ENCODE assay signal across 8 mouse cellular contexts in the genomic region with DNA sequence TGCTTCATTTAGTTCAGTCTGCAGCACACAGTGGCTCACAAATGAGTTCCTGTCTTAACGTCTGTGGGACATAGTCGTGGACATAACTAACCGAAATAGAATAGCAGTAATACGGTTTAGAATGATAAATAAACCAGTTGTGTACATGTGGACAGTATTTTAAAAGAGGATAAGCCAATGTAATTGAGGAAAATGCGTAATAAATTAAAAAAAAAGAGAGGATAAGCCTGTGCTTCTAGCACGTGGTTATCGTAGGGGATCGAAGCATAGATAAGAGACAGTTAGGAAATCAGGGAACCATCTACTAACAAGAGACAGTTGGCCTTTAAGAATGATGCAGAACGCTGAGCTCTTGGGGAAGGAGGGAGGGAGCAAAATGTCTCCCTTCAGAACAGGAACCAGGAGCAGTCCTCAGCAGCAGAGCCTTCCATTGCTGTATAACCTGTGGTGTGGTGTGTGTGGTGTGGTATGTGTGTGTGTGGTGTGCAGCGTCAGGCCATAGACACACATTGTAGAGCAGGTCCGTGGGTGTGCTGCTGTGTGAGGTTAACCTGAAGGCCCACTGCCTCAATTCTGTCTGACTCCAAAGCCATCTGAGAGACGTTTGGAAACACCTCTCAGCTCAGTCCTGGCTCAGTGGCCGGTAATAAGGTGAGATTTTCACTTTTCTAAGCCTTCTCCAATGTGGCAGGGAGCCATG. TPM values are rescaled to one million over a fixed set of nuclear protein-coding genes. Genes with fewer than 3 reads are reported as not detected.
DNase-seq lines count a peak whose midpoint lies in the region; ATAC-seq and TF ChIP-seq lines count a peak whose summit lies in the region.

No protein-coding gene starts in this region.

- H3K36me3 ChIP-seq in kidney, embryonic 15.5 days: 0 out of 2 replicates have a peak, but pooled peaks cover 2% of the 10 kb centered on the region
- H3K36me3 ChIP-seq in embryonic facial prominence, embryonic 12.5 days: no peaks in the 10 kb centered on the region
- H3K36me3 ChIP-seq in intestine, postnatal 0 days (ENCODE audit: control insufficient read depth, insufficient read depth): 0 out of 2 replicates have a peak, but pooled peaks cover 5% of the 10 kb centered on the region
- no peaks in the 10 kb centered on the region for H3K36me3 ChIP-seq in neural tube, embryonic 13.5 days

- H3K9ac ChIP-seq in kidney, embryonic 15.5 days: no peak overlapping the region
- H3K9ac ChIP-seq in embryonic facial prominence, embryonic 12.5 days: no peak overlapping the region
- H3K9ac ChIP-seq in intestine, postnatal 0 days (ENCODE audit: low read depth, low read length): no peak overlapping the region
- no peak overlapping the region for H3K9ac ChIP-seq in neural tube, embryonic 13.5 days

- no peak overlapping the region for H3K4me3 ChIP-seq in kidney, embryonic 15.5 days (replicated peaks)
- H3K4me3 ChIP-seq in embryonic facial prominence, embryonic 12.5 days: no peak overlapping the region
- H3K4me3 ChIP-seq in intestine, postnatal 0 days (ENCODE audit: low read depth, low read length): no peak overlapping the region
- no peak overlapping the region for H3K4me3 ChIP-seq in neural tube, embryonic 13.5 days

- no peak for TF ChIP-seq CTCF in intestine, postnatal 0 days (IDR thresholded peaks at IDR 0.05; ENCODE audit: low read depth)

- 56% methylated on average over 13 of the region's 13 CpGs for WGBS in kidney, embryonic 15.5 days
- 57% methylated on average over 13 of the region's 13 CpGs for WGBS in embryonic facial prominence, embryonic 12.5 days
- WGBS in intestine, postnatal 0 days: 57% methylated on average over 13 of the region's 13 CpGs
- WGBS in neural tube, embryonic 13.5 days: 59% methylated on average over 13 of the region's 13 CpGs

- no peak for ATAC-seq in kidney, embryonic 15.5 days (replicated peaks; ENCODE audit: low FRiP score)
- ATAC-seq in embryonic facial prominence, embryonic 12.5 days (ENCODE audit: insufficient number of reproducible peaks, insufficient read depth, low FRiP score, low TSS enrichment): no peak
- no peak for ATAC-seq in intestine, postnatal 0 days
- no peak for ATAC-seq in neural tube, embryonic 13.5 days (ENCODE audit: low read depth)
- no peak for ATAC-seq in erythroblast, adult 5-6 weeks (replicated peaks; ENCODE audit: low FRiP score, poor library complexity, severe bottlenecking)

- no peaks in the 10 kb centered on the region for H3K9me3 ChIP-seq in kidney, embryonic 15.5 days (replicated peaks)
- H3K9me3 ChIP-seq in embryonic facial prominence, embryonic 12.5 days: no peaks in the 10 kb centered on the region
- no peaks in the 10 kb centered on the region for H3K9me3 ChIP-seq in intestine, postnatal 0 days (ENCODE audit: control insufficient read depth)
- no peaks in the 10 kb centered on the region for H3K9me3 ChIP-seq in neural tube, embryonic 13.5 days

- no peak overlapping the region for H3K4me2 ChIP-seq in kidney, embryonic 15.5 days
- no peak overlapping the region for H3K4me2 ChIP-seq in embryonic facial prominence, embryonic 12.5 days (replicated peaks)
- peak overlapping the region; percentile 30 for H3K4me2 ChIP-seq in intestine, postnatal 0 days (replicated peaks; ENCODE audit: low read depth)
- H3K4me2 ChIP-seq in neural tube, embryonic 13.5 days: 0 out of 2 replicates have a peak overlapping the region, but pooled peaks have one; percentile 10

- H3K4me1 ChIP-seq in kidney, embryonic 15.5 days: peaks cover 76% of the 10 kb centered on the region
- peaks cover 58% of the 10 kb centered on the region for H3K4me1 ChIP-seq in embryonic facial prominence, embryonic 12.5 days
- peaks cover 6% of the 10 kb centered on the region; the same call in 1 of the 2 replicates for H3K4me1 ChIP-seq in intestine, postnatal 0 days (replicated peaks; ENCODE audit: control insufficient read depth, insufficient read depth, low read length)
- peaks cover 76% of the 10 kb centered on the region for H3K4me1 ChIP-seq in neural tube, embryonic 13.5 days (replicated peaks)

- no peak for DNase-seq in kidney, postnatal 14 days
- no peak for DNase-seq in frontal cortex, postnatal 10 days (ENCODE audit: low spot score in 2 of 2)
- DNase-seq in spleen, postnatal 14 days (ENCODE audit: low spot score in 2 of 2): no peak

- H3K27me3 ChIP-seq in kidney, embryonic 15.5 days: no peaks in the 10 kb centered on the region
- no peaks in the 10 kb centered on the region for H3K27me3 ChIP-seq in embryonic facial prominence, embryonic 12.5 days
- H3K27me3 ChIP-seq in intestine, postnatal 0 days (replicated peaks; ENCODE audit: control insufficient read depth, insufficient read depth, low read length): no peaks in the 10 kb centered on the region
- no peaks in the 10 kb centered on the region for H3K27me3 ChIP-seq in neural tube, embryonic 13.5 days

- H3K27ac ChIP-seq in kidney, embryonic 15.5 days: peak overlapping the region; percentile 84
- H3K27ac ChIP-seq in embryonic facial prominence, embryonic 12.5 days: peak overlapping the region; percentile 84
- H3K27ac ChIP-seq in intestine, postnatal 0 days (ENCODE audit: low read depth, low read length): peak overlapping the region; percentile 46; the same call in 1 of the 2 replicates
- H3K27ac ChIP-seq in neural tube, embryonic 13.5 days (replicated peaks): peak overlapping the region; percentile 74

RNA-seq across cellular contexts. Expression of gene C1qtnf9, which starts 31.9 kb away (rescaled TPM):
- 0.48 and 0.57 TPM in 2 replicates for polyA plus RNA-seq in kidney, embryonic 15.5 days (2015; fragmentation: Nextera tagmentation; extraction: Ambion mirVana)
- 0.34 and 0.38 TPM in 2 replicates for polyA plus RNA-seq in embryonic facial prominence, embryonic 12.5 days (2016; fragmentation: Nextera tagmentation; extraction: Ambion mirVana)
- polyA plus RNA-seq in intestine, postnatal 0 days (2015; fragmentation: Nextera tagmentation; extraction: Ambion mirVana): 1.4 and 1.6 TPM in 2 replicates
- 0.10 and 0.25 TPM in 2 replicates for polyA plus RNA-seq in neural tube, embryonic 13.5 days (2015; fragmentation: Nextera tagmentation; extraction: Ambion mirVana)
- total RNA-seq in erythroblast, adult 5-6 weeks (2015; ENCODE audit: low replicate concordance): not detected in 2 replicates
- not detected in 2 replicates for total RNA-seq in erythroblast, adult 5-6 weeks (2017; ENCODE audit: low replicate concordance)

RNA-seq across cellular contexts. Expression of gene Mipep, which starts 48.4 kb away (rescaled TPM):
- 22.5 and 24.2 TPM in 2 replicates for polyA plus RNA-seq in kidney, embryonic 15.5 days (2015; fragmentation: Nextera tagmentation; extraction: Ambion mirVana)
- 23.7 and 25.1 TPM in 2 replicates for polyA plus RNA-seq in embryonic facial prominence, embryonic 12.5 days (2016; fragmentation: Nextera tagmentation; extraction: Ambion mirVana)
- polyA plus RNA-seq in intestine, postnatal 0 days (2015; fragmentation: Nextera tagmentation; extraction: Ambion mirVana): 6.7 and 7.0 TPM in 2 replicates
- 16.1 and 16.9 TPM in 2 replicates for polyA plus RNA-seq in neural tube, embryonic 13.5 days (2015; fragmentation: Nextera tagmentation; extraction: Ambion mirVana)
- total RNA-seq in erythroblast, adult 5-6 weeks (2015; ENCODE audit: low replicate concordance): 1.9 and 2.5 TPM in 2 replicates
- total RNA-seq in erythroblast, adult 5-6 weeks (2017; ENCODE audit: low replicate concordance): 3.3 and 7.2 TPM in 2 replicates

Comparison
In these comparisons a context has a peak if more than half of its experiments do, and no peak if none do; other contexts are left out.
1. H3K4me2 ChIP-seq: peak in intestine, postnatal 0 days (single experiment) and neural tube, embryonic 13.5 days (single experiment); none in kidney, embryonic 15.5 days (single experiment) and embryonic facial prominence, embryonic 12.5 days (single experiment).
2. Peak in every context shown above with its lines, with median percentiles within 50 percentile points of each other: H3K27ac ChIP-seq.